Mouse (Mus musculus): ENCODE data around the gene Pawr.

GRCm38 (mm10) chr10:108350125-108351070 is 18.5 kb downstream of the Pawr start:
- TF ChIP-seq CTCF (IDR thresholded peaks at IDR 0.05; ENCODE audit: insufficient read depth, low read depth, low read length), result no peak
- no peak for TF ChIP-seq POLR2A (IDR thresholded peaks at IDR 0.05; ENCODE audit: insufficient read depth, low read depth, low read length)
